Mouse (Mus musculus): ENCODE measurements around the gene Higd2a. TPM values are rescaled to one million over a fixed set of nuclear protein-coding genes. Genes with fewer than 3 reads are reported as not detected.

The Higd2a gene
- polyA plus RNA-seq, 1 experiment from 2014 or later: 233 TPM

GRCm38 (mm10) chr13:54616307-54616706, 26.3 kb downstream of the Higd2a start:
- no peak overlapping the region for H3K4me3 ChIP-seq (ENCODE audit: low read depth, low read length)
- no peaks in the 10 kb centered on the region for H3K9me3 ChIP-seq (ENCODE audit: control insufficient read depth, low read depth, low read length)
- H3K27me3 ChIP-seq (ENCODE audit: control insufficient read depth, insufficient read depth, low read length): no peaks in the 10 kb centered on the region
- WGBS: 73% methylated on average over 8 of the region's 8 CpGs
- H3K4me2 ChIP-seq (replicated peaks; ENCODE audit: low read depth, low read length): no peak overlapping the region
- no peak for ATAC-seq (ENCODE audit: insufficient number of reproducible peaks, insufficient read depth, low FRiP score, low read depth)
- no peaks in the 10 kb centered on the region for H3K36me3 ChIP-seq (ENCODE audit: control insufficient read depth, insufficient read depth, low read length)
- no peak overlapping the region for H3K9ac ChIP-seq (replicated peaks; ENCODE audit: low read depth, low read length)
- H3K4me1 ChIP-seq (ENCODE audit: control insufficient read depth, insufficient read depth, low read length): no peaks in the 10 kb centered on the region
- H3K27ac ChIP-seq (ENCODE audit: low read length): no peak overlapping the region

- H3K4me2 ChIP-seq (replicated peaks; ENCODE audit: low read depth, low read length): no peak overlapping the region
- H3K27me3 ChIP-seq (ENCODE audit: control insufficient read depth, insufficient read depth, low read length): no peaks in the 10 kb centered on the region
- no peaks in the 10 kb centered on the region for H3K4me1 ChIP-seq (ENCODE audit: control insufficient read depth, insufficient read depth, low read length)
- 64% methylated on average over 6 of the region's 6 CpGs for WGBS
- no peak for ATAC-seq (ENCODE audit: insufficient number of reproducible peaks, insufficient read depth, low FRiP score, low read depth)
- no peak overlapping the region for H3K4me3 ChIP-seq (ENCODE audit: low read depth, low read length)
- no peak overlapping the region for H3K9ac ChIP-seq (replicated peaks; ENCODE audit: low read depth, low read length)
- H3K36me3 ChIP-seq (ENCODE audit: control insufficient read depth, insufficient read depth, low read length): no peaks in the 10 kb centered on the region
- H3K9me3 ChIP-seq (ENCODE audit: control insufficient read depth, low read depth, low read length): no peaks in the 10 kb centered on the region
- no peak overlapping the region for H3K27ac ChIP-seq (ENCODE audit: low read length)
Observed at GRCm38 (mm10) chr13:54616998-54617397, 27.0 kb downstream of the Higd2a start.

GRCm38 (mm10) chr13:54621155-54621932, 31.3 kb downstream of the Higd2a start, which contains the start of gene Faf2:
Gene Faf2, plus strand, starts transcription at chr13:54621784.
- Histone ChIP-seq H3K27me3 (ENCODE audit: control insufficient read depth, insufficient read depth, low read length) (no peaks in the 10 kb centered on the region), H3K4me2 (replicated peaks; ENCODE audit: low read depth, low read length) (peak within 1 kb of the TSS; percentile 92), H3K9ac (replicated peaks; ENCODE audit: low read depth, low read length) (peak within 1 kb of the TSS; percentile 87), H3K9me3 (ENCODE audit: control insufficient read depth, low read depth, low read length) (no peaks in the 10 kb centered on the region), H3K4me3 (ENCODE audit: low read depth, low read length) (peak within 1 kb of the TSS; percentile 96), H3K36me3 (ENCODE audit: control insufficient read depth, insufficient read depth, low read length) (no peaks in the 10 kb centered on the region), H3K27ac (ENCODE audit: low read length) (peak within 1 kb of the TSS; percentile 82), H3K4me1 (ENCODE audit: control insufficient read depth, insufficient read depth, low read length) (peaks cover 14% of the 10 kb centered on the region; the same call in 1 of the 2 replicates)
- peak; percentile 98 for ATAC-seq (ENCODE audit: insufficient number of reproducible peaks, insufficient read depth, low FRiP score, low read depth)
- 11% methylated on average over 43 of the region's 44 CpGs for WGBS

- ATAC-seq (ENCODE audit: insufficient number of reproducible peaks, insufficient read depth, low FRiP score, low read depth): peak; percentile 73; the same call in 1 of the 2 replicates
- Histone ChIP-seq H3K27ac (ENCODE audit: low read length) (peak overlapping the region; percentile 82), H3K9ac (replicated peaks; ENCODE audit: low read depth, low read length) (peak overlapping the region; percentile 87), H3K4me3 (ENCODE audit: low read depth, low read length) (peak overlapping the region; percentile 96), H3K27me3 (ENCODE audit: control insufficient read depth, insufficient read depth, low read length) (no peaks in the 10 kb centered on the region), H3K9me3 (ENCODE audit: control insufficient read depth, low read depth, low read length) (no peaks in the 10 kb centered on the region), H3K4me2 (replicated peaks; ENCODE audit: low read depth, low read length) (peak overlapping the region; percentile 92), H3K36me3 (ENCODE audit: control insufficient read depth, insufficient read depth, low read length) (no peaks in the 10 kb centered on the region), H3K4me1 (ENCODE audit: control insufficient read depth, insufficient read depth, low read length) (peaks cover 14% of the 10 kb centered on the region; the same call in 1 of the 2 replicates)
- WGBS: under 1% methylated on average over 27 of the region's 27 CpGs
Observed at GRCm38 (mm10) chr13:54621960-54622521, 32.0 kb downstream of the Higd2a start.

GRCm38 (mm10) chr13:54629128-54629527, 39.1 kb downstream of the Higd2a start:
- Histone ChIP-seq H3K4me2 (replicated peaks; ENCODE audit: low read depth, low read length) (no peak overlapping the region), H3K4me1 (ENCODE audit: control insufficient read depth, insufficient read depth, low read length) (no peaks in the 10 kb centered on the region), H3K9ac (replicated peaks; ENCODE audit: low read depth, low read length) (no peak overlapping the region), H3K27me3 (ENCODE audit: control insufficient read depth, insufficient read depth, low read length) (no peaks in the 10 kb centered on the region), H3K36me3 (ENCODE audit: control insufficient read depth, insufficient read depth, low read length) (peaks cover 4% of the 10 kb centered on the region; the same call in 1 of the 2 replicates), H3K27ac (ENCODE audit: low read length) (no peak overlapping the region), H3K4me3 (ENCODE audit: low read depth, low read length) (no peak overlapping the region), H3K9me3 (ENCODE audit: control insufficient read depth, low read depth, low read length) (no peaks in the 10 kb centered on the region)
- 85% methylated on average over 4 of the region's 4 CpGs for WGBS
- ATAC-seq (ENCODE audit: insufficient number of reproducible peaks, insufficient read depth, low FRiP score, low read depth): no peak

- WGBS: 50% methylated on average over 3 of the region's 3 CpGs
- Histone ChIP-seq H3K27ac (ENCODE audit: low read length) (no peak overlapping the region), H3K4me3 (ENCODE audit: low read depth, low read length) (no peak overlapping the region), H3K27me3 (ENCODE audit: control insufficient read depth, insufficient read depth, low read length) (no peaks in the 10 kb centered on the region), H3K9ac (replicated peaks; ENCODE audit: low read depth, low read length) (no peak overlapping the region), H3K4me1 (ENCODE audit: control insufficient read depth, insufficient read depth, low read length) (no peaks in the 10 kb centered on the region), H3K4me2 (replicated peaks; ENCODE audit: low read depth, low read length) (no peak overlapping the region), H3K36me3 (ENCODE audit: control insufficient read depth, insufficient read depth, low read length) (peaks cover 7% of the 10 kb centered on the region), H3K9me3 (ENCODE audit: control insufficient read depth, low read depth, low read length) (no peaks in the 10 kb centered on the region)
- ATAC-seq (ENCODE audit: insufficient number of reproducible peaks, insufficient read depth, low FRiP score, low read depth): no peak
Observed at GRCm38 (mm10) chr13:54632731-54633277, 42.8 kb downstream of the Higd2a start.

- H3K9ac ChIP-seq (replicated peaks; ENCODE audit: low read depth, low read length): no peak overlapping the region
- 95% methylated on average over 3 of the region's 3 CpGs for WGBS
- H3K9me3 ChIP-seq (ENCODE audit: control insufficient read depth, low read depth, low read length): no peaks in the 10 kb centered on the region
- H3K4me2 ChIP-seq (replicated peaks; ENCODE audit: low read depth, low read length): no peak overlapping the region
- H3K4me1 ChIP-seq (ENCODE audit: control insufficient read depth, insufficient read depth, low read length): no peaks in the 10 kb centered on the region
- no peak for ATAC-seq (ENCODE audit: insufficient number of reproducible peaks, insufficient read depth, low FRiP score, low read depth)
- no peak overlapping the region for H3K4me3 ChIP-seq (ENCODE audit: low read depth, low read length)
- peaks cover 19% of the 10 kb centered on the region for H3K36me3 ChIP-seq (ENCODE audit: control insufficient read depth, insufficient read depth, low read length)
- no peak overlapping the region for H3K27ac ChIP-seq (ENCODE audit: low read length)
- H3K27me3 ChIP-seq (ENCODE audit: control insufficient read depth, insufficient read depth, low read length): no peaks in the 10 kb centered on the region
Observed at GRCm38 (mm10) chr13:54635011-54635410, 45.0 kb downstream of the Higd2a start.

Data from stomach, embryonic 14.5 days (tissue).